23 mouse cellular contexts compared by ENCODE assay signal in genomic region chr6:91745246-91745645, GRCm38 (mm10).
DNase-seq lines count a peak whose midpoint lies in the region; ATAC-seq and TF ChIP-seq lines count a peak whose summit lies in the region.
"Had no signal": no experiment of that assay in that cellular context is flagged by ENCODE, and none has a peak within 500 bp of the region (broad histone marks: within the 10 kb centered on the region; RNA-seq: fewer than 3 reads in every experiment).

No protein-coding gene starts in this region.

- DNase-seq in adrenal gland, postnatal 25 days: peak; percentile 0
- no peak for DNase-seq in adrenal gland, adult (ENCODE audit: inconsistent age in 2 of 2, low spot score in 1 of 2)
- DNase-seq in heart, adult 11 months: peak; percentile 77
- DNase-seq in heart, postnatal 4 days: no peak
- DNase-seq in midbrain, postnatal 0 days (ENCODE audit: low spot score): peak; percentile 24
- DNase-seq in midbrain, embryonic 11.5 days (ENCODE audit: low spot score, missing footprints): no peak
- DNase-seq: adrenal gland, postnatal 10 days; cerebellum, adult 11 months; cerebellum, adult 8-10 months; cerebellum, postnatal 14 days; gastrocnemius, postnatal 14 days; heart, postnatal 14 days had no signal

- H3K9me3 ChIP-seq in kidney, embryonic 16.5 days (ENCODE audit: low read length): no peaks in the 10 kb centered on the region; the same call in 1 of the 2 replicates
- no peaks in the 10 kb centered on the region for H3K9me3 ChIP-seq in kidney, embryonic 14.5 days (ENCODE audit: control insufficient read depth, low read length)
- H3K9me3 ChIP-seq in midbrain, postnatal 0 days (ENCODE audit: low read length): no peaks in the 10 kb centered on the region
- no peaks in the 10 kb centered on the region for H3K9me3 ChIP-seq in midbrain, embryonic 11.5 days (ENCODE audit: control insufficient read depth, low read length)
- H3K9me3 ChIP-seq: forebrain, embryonic 10.5 days; forebrain, embryonic 13.5 days; heart, embryonic 10.5 days; heart, embryonic 13.5 days; hindbrain, embryonic 15.5 days had no signal

- H3K4me1 ChIP-seq in kidney, embryonic 16.5 days (ENCODE audit: insufficient read depth, low read length): peaks cover 14% of the 10 kb centered on the region
- peaks cover 14% of the 10 kb centered on the region; the same call in 1 of the 2 replicates for H3K4me1 ChIP-seq in kidney, embryonic 14.5 days (ENCODE audit: control insufficient read depth, insufficient read depth, low read length)
- H3K4me1 ChIP-seq in midbrain, postnatal 0 days (ENCODE audit: insufficient read depth, low read length): no peaks in the 10 kb centered on the region
- H3K4me1 ChIP-seq in midbrain, embryonic 11.5 days (ENCODE audit: control insufficient read depth, insufficient read depth, low read length): no peaks in the 10 kb centered on the region
- H3K4me1 ChIP-seq: forebrain, embryonic 13.5 days; hindbrain, embryonic 12.5 days; hindbrain, embryonic 15.5 days had no signal

- peaks cover 68% of the 10 kb centered on the region for H3K36me3 ChIP-seq in kidney, embryonic 16.5 days (ENCODE audit: insufficient read depth, low read length)
- peaks cover 63% of the 10 kb centered on the region for H3K36me3 ChIP-seq in kidney, embryonic 14.5 days (ENCODE audit: control insufficient read depth, insufficient read depth, low read length)
- H3K36me3 ChIP-seq in midbrain, postnatal 0 days (ENCODE audit: insufficient read depth, low read length): peaks cover 69% of the 10 kb centered on the region
- peaks cover 15% of the 10 kb centered on the region for H3K36me3 ChIP-seq in midbrain, embryonic 11.5 days (ENCODE audit: control insufficient read depth, insufficient read depth, low read length)

- no peak for TF ChIP-seq CTCF in midbrain, postnatal 0 days (IDR thresholded peaks at IDR 0.05)

- no peak overlapping the region for H3K9ac ChIP-seq in kidney, embryonic 16.5 days (replicated peaks; ENCODE audit: low read length)
- no peak overlapping the region for H3K9ac ChIP-seq in kidney, embryonic 14.5 days (ENCODE audit: low read depth, low read length)
- no peak overlapping the region for H3K9ac ChIP-seq in midbrain, postnatal 0 days (replicated peaks; ENCODE audit: low read length, poor library complexity, severe bottlenecking)
- no peak overlapping the region for H3K9ac ChIP-seq in midbrain, embryonic 11.5 days (ENCODE audit: low read length)
- H3K9ac ChIP-seq: forebrain, embryonic 13.5 days; heart, embryonic 13.5 days; hindbrain, embryonic 12.5 days; hindbrain, embryonic 15.5 days had no signal

- ATAC-seq in kidney, embryonic 16.5 days (ENCODE audit: low FRiP score, low TSS enrichment): no peak
- no peak for ATAC-seq in kidney, embryonic 14.5 days (ENCODE audit: low FRiP score, low TSS enrichment)
- ATAC-seq in midbrain, postnatal 0 days (ENCODE audit: low FRiP score): no peak
- no peak for ATAC-seq in midbrain, embryonic 11.5 days (ENCODE audit: low FRiP score)
- ATAC-seq: activated CD4-positive, CD25-positive, alpha-beta regulatory T cell, adult 4 months; forebrain, embryonic 13.5 days; forebrain, embryonic 16.5 days had no signal

- H3K4me2 ChIP-seq in kidney, embryonic 16.5 days (replicated peaks; ENCODE audit: low read depth, low read length): no peak overlapping the region
- H3K4me2 ChIP-seq in kidney, embryonic 14.5 days (replicated peaks; ENCODE audit: low read depth, low read length): no peak overlapping the region
- H3K4me2 ChIP-seq in midbrain, postnatal 0 days (ENCODE audit: low read depth, low read length, poor library complexity, severe bottlenecking): no peak overlapping the region
- no peak overlapping the region for H3K4me2 ChIP-seq in midbrain, embryonic 11.5 days
- H3K4me2 ChIP-seq: forebrain, embryonic 13.5 days; heart, embryonic 13.5 days; hindbrain, embryonic 12.5 days; hindbrain, embryonic 15.5 days had no signal

- no peaks in the 10 kb centered on the region for H3K27me3 ChIP-seq in kidney, embryonic 16.5 days (ENCODE audit: insufficient read depth, low read length)
- no peaks in the 10 kb centered on the region for H3K27me3 ChIP-seq in kidney, embryonic 14.5 days (ENCODE audit: control insufficient read depth, insufficient read depth, low read length)
- no peaks in the 10 kb centered on the region for H3K27me3 ChIP-seq in midbrain, postnatal 0 days (ENCODE audit: insufficient read depth, low read length)
- no peaks in the 10 kb centered on the region for H3K27me3 ChIP-seq in midbrain, embryonic 11.5 days (ENCODE audit: control insufficient read depth, insufficient read depth, low read length)
- H3K27me3 ChIP-seq: forebrain, embryonic 13.5 days; heart, embryonic 13.5 days; hindbrain, embryonic 12.5 days; hindbrain, embryonic 15.5 days had no signal

- no peak overlapping the region for H3K4me3 ChIP-seq in kidney, embryonic 16.5 days (ENCODE audit: low read length)
- no peak overlapping the region for H3K4me3 ChIP-seq in kidney, embryonic 14.5 days (ENCODE audit: low read length)
- no peak overlapping the region for H3K4me3 ChIP-seq in midbrain, postnatal 0 days (ENCODE audit: low read depth, low read length)
- no peak overlapping the region for H3K4me3 ChIP-seq in midbrain, embryonic 11.5 days (ENCODE audit: low read depth, low read length)
- H3K4me3 ChIP-seq: forebrain, embryonic 10.5 days; forebrain, embryonic 13.5 days; heart, adult 2 months; heart, embryonic 10.5 days; heart, embryonic 13.5 days; hindbrain, embryonic 12.5 days; hindbrain, embryonic 15.5 days had no signal

- H3K27ac ChIP-seq in kidney, embryonic 16.5 days (ENCODE audit: low read length): peak overlapping the region; percentile 5; the same call in 1 of the 2 replicates
- no peak overlapping the region for H3K27ac ChIP-seq in kidney, embryonic 14.5 days (ENCODE audit: low read depth, low read length)
- H3K27ac ChIP-seq in midbrain, postnatal 0 days (ENCODE audit: low read depth, low read length): no peak overlapping the region
- H3K27ac ChIP-seq in midbrain, embryonic 11.5 days (ENCODE audit: low read depth, low read length): no peak overlapping the region
- H3K27ac ChIP-seq: forebrain, embryonic 10.5 days; forebrain, embryonic 13.5 days; heart, adult 2 months; heart, embryonic 10.5 days; heart, embryonic 13.5 days; hindbrain, embryonic 12.5 days; hindbrain, embryonic 15.5 days had no signal

- WGBS in kidney, embryonic 16.5 days: 80% methylated on average over 3 of the region's 3 CpGs
- WGBS in kidney, embryonic 14.5 days: 88% methylated on average over 3 of the region's 3 CpGs
- 85% methylated on average over 3 of the region's 3 CpGs for WGBS in midbrain, postnatal 0 days
- WGBS in midbrain, embryonic 11.5 days: 90% methylated on average over 3 of the region's 3 CpGs

Comparison
In these comparisons a context has a peak if more than half of its experiments do, and no peak if none do; other contexts are left out.
1. DNase-seq: peak in adrenal gland, postnatal 25 days (single experiment), heart, adult 11 months (single experiment) and midbrain, postnatal 0 days (single experiment); none in adrenal gland, adult (0 of 2), heart, postnatal 4 days (single experiment) and midbrain, embryonic 11.5 days (single experiment).